Mouse (Mus musculus) C2C12 (cell line): Measurements from ENCODE around the gene Cfap43. TPM values are rescaled to one million over a fixed set of nuclear protein-coding genes. Genes with fewer than 3 reads are reported as not detected.

ENCODE experiments used
- H3K27me3 ChIP-seq: one replicate; pipeline ENCODE4 v1.6.1; 2011; ENCODE audit not compliant: control insufficient read depth, insufficient read depth, insufficient read length
- H3K36me3 ChIP-seq: one replicate; pipeline ENCODE4 v1.6.1; 2011; ENCODE audit not compliant: control insufficient read depth, insufficient read depth
- H3K4me3 ChIP-seq: one replicate; pipeline ENCODE4 v1.5.1; 2011; ENCODE audit warnings: mild to moderate bottlenecking, control low read depth; ENCODE audit not compliant: poor library complexity, insufficient read depth, severe bottlenecking
- H3K79me2 ChIP-seq: one replicate; pipeline ENCODE4 v1.6.1; 2011; ENCODE audit not compliant: control insufficient read depth, insufficient read depth
- H3K79me3 ChIP-seq: one replicate; pipeline ENCODE4 v1.6.1; 2011; ENCODE audit warnings: low read depth, control low read depth
- H3ac ChIP-seq: one replicate; pipeline ENCODE3; 2011; ENCODE audit warnings: low read depth; ENCODE audit not compliant: control insufficient read depth, insufficient read length
- CEBPB ChIP-seq: IDR thresholded peaks from one replicate; pipeline ENCODE4 v1.6.1; 2011; ENCODE audit warnings: low read depth, mild to moderate bottlenecking, control low read depth, moderate library complexity
- CTCF ChIP-seq: IDR thresholded peaks from one replicate; pipeline ENCODE4 v1.5.1; 2011; ENCODE audit not compliant: control insufficient read depth, insufficient read depth, insufficient read length
- FOSL1 ChIP-seq: IDR thresholded peaks from one replicate; pipeline ENCODE4 v1.8.0; 2011; ENCODE audit warnings: mild to moderate bottlenecking, low read length; ENCODE audit not compliant: poor library complexity, insufficient read depth, severe bottlenecking
- MAX ChIP-seq: IDR thresholded peaks from one replicate; pipeline ENCODE4 v1.6.1; 2011; ENCODE audit warnings: mild to moderate bottlenecking, control low read depth
- MYOD1 ChIP-seq: IDR thresholded peaks from one replicate; pipeline ENCODE4 v1.6.1; 2011; ENCODE audit warnings: low read depth; ENCODE audit not compliant: control insufficient read depth, insufficient read length
- MYOG ChIP-seq: IDR thresholded peaks from one replicate; pipeline ENCODE4 v1.6.1; 2011; ENCODE audit not compliant: control insufficient read depth, insufficient read length; ENCODE audit errors: extremely low read depth
- USF1 ChIP-seq: IDR thresholded peaks from one replicate; pipeline ENCODE4 v1.6.1; 2011; ENCODE audit warnings: low read depth, mild to moderate bottlenecking, control low read depth, moderate library complexity
- polyA plus RNA-seq: library from polyadenylated mRNA; unstranded; fragments of >200 nt; fragmentation: generic; extraction: Trizol; gene quantifications from one replicate; pipeline ENCODE4 v1.2.1, GENCODE M21; 2012; ENCODE audit warnings: missing spikeins

Cfap43 gene
- polyA plus RNA-seq, 1 experiment = 0.07 TPM

DNA sequence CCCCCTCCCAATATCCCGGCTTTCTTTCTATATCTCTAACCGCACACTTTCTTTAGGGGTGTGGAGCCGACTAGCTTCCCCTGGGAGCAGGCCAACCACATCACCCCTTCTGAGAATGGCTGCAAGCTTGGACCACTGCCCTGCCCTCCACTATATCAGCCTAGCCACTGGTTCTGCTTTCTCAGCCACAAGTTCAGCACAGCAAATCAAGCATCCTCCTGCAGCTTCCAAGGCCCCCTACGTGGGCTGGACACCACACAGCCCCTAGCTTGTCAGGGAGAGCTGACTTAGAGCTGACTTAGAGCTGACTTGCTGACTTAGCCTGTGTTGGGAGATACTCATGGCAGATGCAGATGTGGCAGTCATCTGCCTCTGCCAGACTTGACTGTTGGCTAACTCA, 14.0 kb downstream of the Cfap43 start:
- Histone ChIP-seq H3K79me2 (peaks cover 97% of the 10 kb centered on the region), H3K4me3 (no peak overlapping the region), H3K27me3 (no peaks in the 10 kb centered on the region), H3K36me3 (peaks cover 69% of the 10 kb centered on the region), H3K79me3 (peaks cover 76% of the 10 kb centered on the region), H3ac (no peak overlapping the region)
- TF ChIP-seq MAX = no peak
- TF ChIP-seq MYOG = no peak
- no peak for TF ChIP-seq USF1
- TF ChIP-seq CTCF = no peak
- TF ChIP-seq FOSL1 = no peak
- TF ChIP-seq MYOD1 = no peak
- TF ChIP-seq CEBPB = no peak

DNA sequence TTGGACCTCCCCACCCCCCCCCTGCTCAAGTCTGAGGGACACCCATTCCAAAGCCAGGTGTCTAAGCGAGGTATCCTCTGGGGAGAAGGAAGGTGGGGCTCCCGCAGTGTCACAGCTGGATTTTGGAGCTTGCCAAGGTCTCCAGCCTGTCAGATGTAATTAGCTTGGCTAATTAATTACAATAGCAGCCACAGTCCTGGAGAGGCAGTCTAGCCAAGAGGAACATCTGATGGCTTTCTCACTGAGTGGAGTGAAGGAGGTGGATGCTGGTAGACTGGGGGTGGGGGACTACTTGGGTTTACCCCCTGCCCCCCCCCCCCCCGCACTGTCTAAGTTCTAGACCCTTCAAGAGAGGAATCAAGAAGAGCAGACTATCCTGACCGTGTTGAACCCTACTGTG, 15.4 kb downstream of the Cfap43 start:
- no peaks in the 10 kb centered on the region for H3K27me3 ChIP-seq
- H3K79me3 ChIP-seq = peaks cover 80% of the 10 kb centered on the region
- H3K4me3 ChIP-seq = no peak overlapping the region
- TF ChIP-seq MAX (no peak), MYOD1 (no peak), USF1 (no peak), CEBPB (no peak), FOSL1 (no peak), MYOG (no peak), CTCF (no peak)
- peaks cover 75% of the 10 kb centered on the region for H3K36me3 ChIP-seq
- no peak overlapping the region for H3ac ChIP-seq
- H3K79me2 ChIP-seq = peaks cover 97% of the 10 kb centered on the region

DNA sequence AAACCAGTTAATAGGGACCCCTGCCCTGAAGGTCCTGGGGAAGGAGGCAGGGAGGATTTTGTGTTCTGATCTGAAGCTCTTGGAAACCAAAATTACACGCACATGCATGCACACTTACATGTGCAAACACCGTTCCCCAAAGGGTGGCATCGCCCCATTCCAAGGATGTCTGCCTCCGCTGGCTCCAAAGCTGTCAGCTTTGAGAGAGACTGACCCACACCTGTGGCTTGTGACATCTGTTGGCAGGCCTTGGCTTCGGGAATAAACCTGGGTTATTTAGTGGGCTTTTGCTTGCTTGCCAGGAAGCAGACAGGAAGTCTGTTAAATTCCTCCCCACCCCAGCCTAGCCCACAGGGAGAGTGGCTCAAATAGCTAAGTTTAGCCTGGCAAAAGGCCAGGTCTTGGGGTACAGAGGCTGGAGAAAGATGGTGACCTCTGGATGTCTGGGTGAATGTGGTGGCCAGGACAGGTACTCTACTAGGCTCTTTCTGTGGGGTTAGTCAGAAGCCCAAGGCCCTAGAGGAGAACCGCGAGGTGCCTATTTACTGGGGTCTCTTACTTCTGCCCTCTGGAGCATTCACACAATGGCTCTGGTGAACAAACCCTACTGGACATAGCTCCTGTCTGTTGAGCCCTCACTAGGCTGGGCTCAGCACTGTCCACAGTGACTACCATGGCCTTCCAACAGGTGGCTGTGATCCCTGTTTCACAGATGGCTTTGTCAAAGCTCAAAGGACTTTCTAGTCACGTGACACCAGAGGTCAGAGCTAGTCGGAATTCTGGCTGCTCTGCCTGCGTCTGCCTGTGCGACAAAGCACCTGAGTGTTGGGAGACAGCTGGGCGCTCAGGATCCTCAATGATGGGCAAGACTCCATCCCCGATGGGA, 16.5 kb downstream of the Cfap43 start:
- H3K79me2 ChIP-seq = peaks cover 97% of the 10 kb centered on the region
- H3K79me3 ChIP-seq = peaks cover 80% of the 10 kb centered on the region
- no peak overlapping the region for H3K4me3 ChIP-seq
- H3K36me3 ChIP-seq = peaks cover 78% of the 10 kb centered on the region
- H3ac ChIP-seq = no peak overlapping the region
- TF ChIP-seq CEBPB (no peak), MYOD1 (peak; percentile 58), USF1 (peak; percentile 69)
- H3K27me3 ChIP-seq = no peaks in the 10 kb centered on the region

DNA sequence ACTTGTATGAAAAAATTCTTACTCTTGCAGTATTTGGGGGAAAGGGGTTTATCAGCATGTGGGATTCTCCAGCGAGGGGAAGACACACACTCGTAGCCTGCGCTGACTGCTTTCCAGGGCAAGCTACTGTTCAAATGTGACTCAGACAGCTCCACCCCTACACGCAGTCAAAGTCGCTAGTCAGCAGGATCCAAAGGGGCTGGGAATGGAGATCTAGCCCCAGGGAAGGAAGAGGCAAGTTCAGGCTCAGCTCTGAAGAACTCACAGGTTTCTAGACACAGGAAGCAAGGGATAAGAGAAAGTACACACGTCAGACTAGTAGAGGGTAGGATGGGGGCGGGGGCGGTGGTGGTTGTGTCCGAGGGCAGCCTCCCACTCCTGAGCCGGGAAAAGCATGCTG, 18.5 kb downstream of the Cfap43 start:
- peaks cover 100% of the 10 kb centered on the region for H3K79me2 ChIP-seq
- H3ac ChIP-seq = no peak overlapping the region
- H3K27me3 ChIP-seq = no peaks in the 10 kb centered on the region
- H3K4me3 ChIP-seq = no peak overlapping the region
- H3K36me3 ChIP-seq = peaks cover 88% of the 10 kb centered on the region
- H3K79me3 ChIP-seq = peaks cover 84% of the 10 kb centered on the region
- TF ChIP-seq MYOD1 (no peak), MAX (no peak), MYOG (no peak), FOSL1 (no peak), USF1 (no peak), CTCF (no peak), CEBPB (no peak)

DNA sequence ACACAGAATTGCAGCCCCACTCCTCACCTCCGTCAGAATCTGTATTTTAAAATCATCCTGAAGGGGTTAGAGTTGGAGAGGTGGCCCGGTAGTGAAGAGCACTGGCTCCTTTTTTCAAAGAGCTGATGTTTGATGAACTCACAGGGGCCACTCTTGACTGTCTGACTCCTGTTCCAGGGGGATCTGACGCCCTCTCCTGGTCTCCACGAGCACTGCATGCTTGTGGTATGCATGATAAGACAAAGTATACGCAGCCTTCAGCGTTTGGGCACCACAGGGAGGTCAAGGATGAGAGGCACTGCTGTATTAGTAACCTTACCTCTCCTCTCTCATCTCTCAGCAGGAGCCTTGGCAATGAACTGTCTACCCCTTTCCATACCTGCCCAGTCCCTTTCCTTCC, 19.1 kb downstream of the Cfap43 start:
- H3ac ChIP-seq = no peak overlapping the region
- peaks cover 88% of the 10 kb centered on the region for H3K36me3 ChIP-seq
- H3K79me3 ChIP-seq = peaks cover 83% of the 10 kb centered on the region
- peaks cover 100% of the 10 kb centered on the region for H3K79me2 ChIP-seq
- TF ChIP-seq USF1 (no peak), MYOD1 (no peak), CEBPB (no peak), FOSL1 (no peak), MAX (no peak), CTCF (no peak), MYOG (no peak)
- no peak overlapping the region for H3K4me3 ChIP-seq
- no peaks in the 10 kb centered on the region for H3K27me3 ChIP-seq

DNA sequence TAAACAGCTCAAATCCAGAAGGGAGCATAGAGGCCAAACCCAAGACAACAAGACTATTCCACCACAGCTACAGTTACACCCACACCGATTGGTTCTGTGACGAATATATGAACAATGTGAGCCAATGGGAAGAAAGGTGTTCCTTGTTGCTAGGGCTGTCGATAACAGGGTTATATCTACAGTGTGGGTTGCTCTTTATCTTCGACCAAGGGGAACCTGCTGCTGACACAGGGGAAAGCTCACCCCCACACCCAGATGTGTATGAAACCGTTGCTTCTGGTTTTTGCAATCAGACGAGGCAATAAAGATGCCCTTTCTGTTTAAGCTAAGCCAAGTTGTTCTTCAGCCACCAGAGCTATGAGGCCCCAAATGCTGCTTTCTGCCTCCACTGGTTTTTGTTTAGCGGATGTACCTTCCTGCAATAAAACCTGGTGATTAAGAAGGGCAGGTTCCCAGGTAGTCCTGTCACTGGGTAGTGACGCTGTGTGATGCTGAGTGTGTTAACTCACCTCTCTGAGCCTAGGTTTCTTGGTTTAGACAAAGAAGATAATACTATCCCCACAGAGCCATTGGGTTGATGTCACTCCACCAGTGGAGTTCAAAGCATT, 20.5 kb downstream of the Cfap43 start:
- TF ChIP-seq CTCF = no peak
- TF ChIP-seq MYOG = no peak
- no peak for TF ChIP-seq CEBPB
- TF ChIP-seq MAX = no peak
- no peak for TF ChIP-seq MYOD1
- TF ChIP-seq USF1 = no peak
- no peak for TF ChIP-seq FOSL1
- peaks cover 89% of the 10 kb centered on the region for H3K36me3 ChIP-seq
- H3K4me3 ChIP-seq = no peak overlapping the region
- H3K79me3 ChIP-seq = peaks cover 71% of the 10 kb centered on the region
- H3ac ChIP-seq = no peak overlapping the region
- H3K79me2 ChIP-seq = peaks cover 88% of the 10 kb centered on the region
- H3K27me3 ChIP-seq = no peaks in the 10 kb centered on the region
